Comparison of ENCODE assay signal across 16 mouse cellular contexts in the genomic region with DNA sequence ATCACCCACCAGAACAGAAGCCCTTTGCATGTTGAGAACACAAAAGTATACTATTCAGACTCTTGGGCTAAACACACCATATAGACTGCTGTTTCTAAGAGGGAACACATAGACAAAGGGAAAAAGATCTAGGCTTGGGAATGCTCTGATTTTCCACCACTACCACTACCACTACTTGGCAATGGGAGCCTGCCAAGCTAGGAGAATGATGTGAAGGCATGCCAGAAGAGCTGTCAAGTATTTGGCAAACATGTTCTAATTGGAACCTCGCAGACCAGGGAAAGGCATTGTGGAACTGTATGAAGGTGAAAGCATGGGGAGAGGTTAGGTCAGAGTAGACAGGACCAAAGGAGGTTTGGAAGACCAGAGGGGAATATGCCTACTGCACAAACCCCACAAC.
"Had no signal": no experiment of that assay in that cellular context is flagged by ENCODE, and none has a peak within 500 bp of the region (broad histone marks: within the 10 kb centered on the region; RNA-seq: fewer than 3 reads in every experiment).

No protein-coding gene starts in this region.

- H3K9ac ChIP-seq: limb, embryonic 15.5 days; liver, embryonic 13.5 days; liver, postnatal 0 days; lung, embryonic 15.5 days; stomach, embryonic 15.5 days had no signal

- H3K4me3 ChIP-seq: limb, embryonic 15.5 days; liver, embryonic 13.5 days; lung, embryonic 15.5 days; megakaryocyte, embryonic 14.5 days; stomach, embryonic 15.5 days had no signal

- ATAC-seq: liver, postnatal 0 days; midbrain, embryonic 16.5 days had no signal

- H3K36me3 ChIP-seq: limb, embryonic 15.5 days; liver, embryonic 13.5 days; lung, embryonic 15.5 days; stomach, embryonic 15.5 days had no signal

- DNase-seq: kidney, postnatal 36 days; layer of hippocampus, adult 9-11 months; layer of hippocampus, postnatal 36 days; liver, embryonic 13.5 days; liver, postnatal 0 days; right cerebral cortex, postnatal 14 days; thymus, adult 2 months; thymus, postnatal 25 days had no signal

- H3K27me3 ChIP-seq: limb, embryonic 15.5 days; liver, embryonic 13.5 days; lung, embryonic 15.5 days; megakaryocyte, embryonic 14.5 days; stomach, embryonic 15.5 days had no signal

- H3K9me3 ChIP-seq: limb, embryonic 15.5 days; liver, embryonic 13.5 days; lung, embryonic 15.5 days; stomach, embryonic 15.5 days had no signal

- H3K4me2 ChIP-seq: limb, embryonic 15.5 days; liver, embryonic 13.5 days; lung, embryonic 15.5 days; midbrain, embryonic 11.5 days; stomach, embryonic 15.5 days had no signal

- H3K27ac ChIP-seq: kidney, postnatal 0 days; limb, embryonic 15.5 days; liver, embryonic 13.5 days; lung, embryonic 15.5 days; macrophage; stomach, embryonic 15.5 days had no signal

- H3K4me1 ChIP-seq: limb, embryonic 15.5 days; liver, embryonic 13.5 days; lung, embryonic 15.5 days; megakaryocyte, embryonic 14.5 days; stomach, embryonic 15.5 days had no signal
